7 mouse cellular contexts compared by ENCODE assay signal in genomic region chr13:13538585-13539300, GRCm38 (mm10). TPM values are rescaled to one million over a fixed set of nuclear protein-coding genes. Genes with fewer than 3 reads are reported as not detected.
DNase-seq lines count a peak whose midpoint lies in the region; ATAC-seq and TF ChIP-seq lines count a peak whose summit lies in the region.

No protein-coding gene starts in this region.

- no peaks in the 10 kb centered on the region for H3K36me3 ChIP-seq in forebrain, postnatal 0 days (ENCODE audit: insufficient read depth)
- no peaks in the 10 kb centered on the region for H3K36me3 ChIP-seq in kidney, adult 2 months (ENCODE audit: control insufficient read depth, insufficient read depth, low read length)

- no peaks in the 10 kb centered on the region for H3K27me3 ChIP-seq in forebrain, postnatal 0 days (ENCODE audit: insufficient read depth, low read length)
- no peaks in the 10 kb centered on the region for H3K27me3 ChIP-seq in kidney, adult 2 months (replicated peaks; ENCODE audit: control insufficient read depth, insufficient read depth, low read length)

- no peak for TF ChIP-seq CTCF in forebrain, postnatal 0 days (IDR thresholded peaks at IDR 0.05; ENCODE audit: low read depth)
- no peak for TF ChIP-seq CTCF in kidney, adult 2 months (conservative IDR thresholded peaks at IDR 0.05; ENCODE audit: insufficient read depth, insufficient read length, low read depth, low read length)

- no peak overlapping the region for H3K4me2 ChIP-seq in forebrain, postnatal 0 days (ENCODE audit: low read depth)

- 16% methylated on average over 4 of the region's 4 CpGs for WGBS in forebrain, postnatal 0 days
- 34% methylated on average over 4 of the region's 4 CpGs for WGBS in kidney, adult 2 months

- peak; percentile 27 for DNase-seq in ovary, postnatal 14 days (ENCODE audit: low spot score)
- DNase-seq in ovary, postnatal 36 days (ENCODE audit: low spot score), result no peak
- DNase-seq in adrenal gland, postnatal 10 days, result peak; percentile 53
- DNase-seq in forebrain, postnatal 0 days, result no peak
- peak; percentile 69 for DNase-seq in kidney, adult 2 months
- DNase-seq in lung, postnatal 36 days, result peak; percentile 83
- no peak for DNase-seq in thymus, postnatal 36 days

- peak; percentile 36 for ATAC-seq in forebrain, postnatal 0 days

- no peak overlapping the region for H3K27ac ChIP-seq in forebrain, postnatal 0 days (ENCODE audit: low read depth, low read length)
- no peak overlapping the region for H3K27ac ChIP-seq in kidney, adult 2 months (ENCODE audit: insufficient read depth, low read depth, low read length)

- H3K9ac ChIP-seq in forebrain, postnatal 0 days, result no peak overlapping the region

- no peaks in the 10 kb centered on the region for H3K4me1 ChIP-seq in forebrain, postnatal 0 days (ENCODE audit: insufficient read depth)
- H3K4me1 ChIP-seq in kidney, adult 2 months (ENCODE audit: control insufficient read depth, insufficient read depth, low read length), result no peaks in the 10 kb centered on the region

- TF ChIP-seq POLR2A in kidney, adult 2 months (IDR thresholded peaks at IDR 0.05; ENCODE audit: low read depth, low read length), result no peak

- H3K9me3 ChIP-seq in forebrain, postnatal 0 days (ENCODE audit: low read length), result no peaks in the 10 kb centered on the region

- H3K4me3 ChIP-seq in forebrain, postnatal 0 days (ENCODE audit: low read depth, low read length), result no peak overlapping the region
- H3K4me3 ChIP-seq in kidney, adult 2 months (ENCODE audit: insufficient read depth, low read depth, low read length), result no peak overlapping the region

RNA-seq across cellular contexts. Expression of gene Lyst, which starts 51.5 kb away (rescaled TPM):
- total RNA-seq in adrenal gland, postnatal 10 days (2021), result 10 to 100 TPM; 25.5 to 30.3 TPM
- total RNA-seq in forebrain, postnatal 0 days (2014; rRNA removed), result 13.2 and 14.2 TPM in 2 replicates
- polyA plus RNA-seq in forebrain, postnatal 0 days (2015; fragmentation: Nextera tagmentation; extraction: Ambion mirVana), result 1.5 and 3.5 TPM in 2 replicates
- polyA plus RNA-seq in kidney, adult 2 months (2012; rRNA removed), result 2.2 and 2.4 TPM in 2 replicates

Comparison
In these comparisons a context has a peak if more than half of its experiments do, and no peak if none do; other contexts are left out.
1. DNase-seq: peak in ovary, postnatal 14 days (single experiment), adrenal gland, postnatal 10 days (single experiment), kidney, adult 2 months (single experiment) and lung, postnatal 36 days (single experiment); none in ovary, postnatal 36 days (single experiment), forebrain, postnatal 0 days (single experiment) and thymus, postnatal 36 days (0 of 2).